Mouse (Mus musculus) hindbrain, embryonic 15.5 days (tissue): ENCODE data around the gene Phf3. TPM values are rescaled to one million over a fixed set of nuclear protein-coding genes. Genes with fewer than 3 reads are reported as not detected.
A peak's percentile ranks its signal among the peaks of the same experiment; 100 is the strongest.

ENCODE experiments used
- ATAC-seq: fragments of 200-750 bp; cut with Nextera tagmentation; 2 replicates; pipeline ENCODE4 v1.8.0; 2017; ENCODE audit warnings: low read depth, moderate number of reproducible peaks, moderate TSS enrichment; ENCODE audit not compliant: low FRiP score
- H3K27ac ChIP-seq: fragments of 300-500 bp; sonication (generic); replicated peaks from 2 replicates; pipeline ENCODE4 v1.5.1; 2015; ENCODE audit warnings: mild to moderate bottlenecking, inconsistent platforms
- H3K27me3 ChIP-seq: fragments of 300-500 bp; sonication (generic); 2 replicates; pipeline ENCODE4 v1.6.1; 2015; ENCODE audit warnings: control low read depth, inconsistent platforms
- H3K36me3 ChIP-seq: fragments of 300-500 bp; sonication (generic); 2 replicates; pipeline ENCODE4 v1.6.1; 2015; ENCODE audit warnings: control low read depth, inconsistent platforms
- H3K4me1 ChIP-seq: fragments of 300-500 bp; sonication (generic); replicated peaks from 2 replicates; pipeline ENCODE4 v1.6.1; 2015; ENCODE audit warnings: control low read depth, inconsistent platforms
- H3K4me2 ChIP-seq: fragments of 300-500 bp; sonication (generic); 2 replicates; pipeline ENCODE4 v1.6.1; 2015; ENCODE audit warnings: moderate library complexity, mild to moderate bottlenecking, inconsistent platforms
- H3K4me3 ChIP-seq: fragments of 300-500 bp; sonication (generic); 2 replicates; pipeline ENCODE4 v1.5.1; 2015; ENCODE audit warnings: mild to moderate bottlenecking, inconsistent platforms
- H3K9ac ChIP-seq: fragments of 300-500 bp; sonication (generic); 2 replicates; pipeline ENCODE4 v1.6.1; 2015; ENCODE audit warnings: inconsistent platforms
- H3K9me3 ChIP-seq: fragments of 300-500 bp; sonication (generic); 2 replicates; pipeline ENCODE4 v1.6.1; 2016; ENCODE audit warnings: control low read depth, inconsistent platforms
- WGBS: fragments of 180-500 bp; shearing (Covaris S2); methylation state at CpG from one replicate; pipeline ENCODE4 v1.1.7; 2015; 5-methylcytosine and 5-hydroxymethylcytosine counted together
- polyA plus RNA-seq: library from polyadenylated mRNA; unstranded; fragments of >200 nt; fragmentation: Nextera tagmentation; extraction: Ambion mirVana; gene quantifications from 2 replicates; pipeline ENCODE4 v1.2.1, GENCODE M21; 2015

Phf3 gene
- polyA plus RNA-seq, 1 experiment from 2014 or later, result 34.9 TPM

DNA sequence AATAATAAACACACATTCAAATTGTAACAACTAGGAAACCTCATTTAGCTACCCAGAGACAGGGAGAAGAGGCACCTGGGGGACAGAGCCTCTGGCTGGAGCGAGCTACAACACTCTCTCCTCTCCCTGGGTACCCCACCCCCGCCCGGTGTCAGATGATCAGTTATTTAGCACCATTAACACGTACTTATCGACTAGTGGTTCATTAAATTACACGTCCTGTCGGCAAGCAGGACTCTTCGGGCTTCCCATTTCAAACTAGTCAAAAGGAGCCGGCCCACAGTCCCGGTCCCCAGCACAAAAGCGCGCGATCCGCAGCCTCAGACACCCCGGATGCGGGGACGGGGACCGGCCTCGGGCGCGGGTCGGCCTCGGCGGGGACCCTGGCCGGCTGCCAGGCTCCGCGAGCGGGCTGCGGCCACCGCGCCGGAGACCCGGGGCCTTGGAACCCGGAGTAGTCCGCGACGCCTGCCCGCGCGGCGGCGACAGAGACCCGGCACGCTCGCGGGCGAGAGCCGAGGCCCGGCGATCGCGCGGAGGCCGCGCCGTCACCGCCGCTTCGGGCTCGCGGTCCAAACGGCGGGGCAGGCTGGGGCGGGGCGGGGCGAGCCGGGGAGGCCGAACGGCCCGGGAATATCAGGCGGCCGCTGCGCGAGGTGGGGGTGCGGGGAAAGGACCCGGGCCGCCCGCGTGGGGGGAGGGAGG lies 733 bp downstream of the Phf3 start:
- peak; percentile 82 for ATAC-seq
- no peaks in the 10 kb centered on the region for H3K27me3 ChIP-seq
- peak overlapping the region; percentile 65 for H3K4me2 ChIP-seq
- under 1% methylated on average over 53 of the region's 79 CpGs for WGBS
- no peaks in the 10 kb centered on the region for H3K9me3 ChIP-seq
- H3K9ac ChIP-seq, result peak overlapping the region; percentile 83
- no peaks in the 10 kb centered on the region for H3K36me3 ChIP-seq
- peaks cover 25% of the 10 kb centered on the region for H3K4me1 ChIP-seq
- H3K27ac ChIP-seq, result peak overlapping the region; percentile 99
- peak overlapping the region; percentile 86 for H3K4me3 ChIP-seq

DNA sequence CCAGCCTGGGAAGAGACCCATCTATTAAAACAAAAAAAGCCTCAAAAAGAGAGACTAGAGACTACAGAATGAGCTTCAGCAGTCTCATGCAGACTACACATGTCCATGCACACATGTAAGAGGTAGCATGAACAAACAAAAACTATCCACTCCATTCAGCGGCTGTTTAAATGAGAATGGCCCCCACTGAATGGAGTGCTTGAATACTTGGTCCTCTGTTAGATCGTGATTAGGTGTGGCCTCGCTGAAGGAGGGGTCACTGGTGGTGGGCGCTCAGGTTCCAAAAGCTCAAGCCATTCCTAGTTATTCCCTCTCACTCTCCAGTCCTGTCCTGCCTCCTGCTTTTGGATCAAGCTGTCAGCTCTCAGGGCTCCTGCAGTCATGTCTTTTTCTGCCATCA lies 5.9 kb downstream of the Phf3 start:
- WGBS, result 86% methylated on average over 4 of the region's 4 CpGs
- ATAC-seq, result no peak
- H3K27me3 ChIP-seq, result no peaks in the 10 kb centered on the region
- H3K4me1 ChIP-seq, result peaks cover 19% of the 10 kb centered on the region
- H3K9me3 ChIP-seq, result no peaks in the 10 kb centered on the region
- H3K4me2 ChIP-seq, result no peak overlapping the region
- no peak overlapping the region for H3K4me3 ChIP-seq
- no peak overlapping the region for H3K9ac ChIP-seq
- no peak overlapping the region for H3K27ac ChIP-seq
- no peaks in the 10 kb centered on the region for H3K36me3 ChIP-seq

DNA sequence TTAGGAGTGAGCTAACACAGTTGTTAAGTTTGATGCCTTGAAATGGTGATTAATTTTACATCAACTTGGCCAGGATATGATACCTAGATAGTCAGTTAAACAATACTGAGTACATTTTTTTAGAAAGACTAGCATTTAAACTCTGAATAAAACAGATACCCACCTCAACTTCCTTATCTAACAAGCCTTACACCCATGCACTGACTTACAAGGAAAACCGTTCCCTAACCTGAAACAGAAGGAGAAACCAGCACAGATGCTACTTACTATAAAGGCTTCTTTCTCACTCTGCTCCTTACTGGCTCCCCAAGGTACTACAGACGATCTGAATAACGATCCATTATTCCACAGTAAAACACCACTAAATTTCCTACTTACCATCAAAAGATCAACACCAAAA lies 21.2 kb downstream of the Phf3 start:
- 80% methylated on average over 3 of the region's 3 CpGs for WGBS
- no peaks in the 10 kb centered on the region for H3K27me3 ChIP-seq

DNA sequence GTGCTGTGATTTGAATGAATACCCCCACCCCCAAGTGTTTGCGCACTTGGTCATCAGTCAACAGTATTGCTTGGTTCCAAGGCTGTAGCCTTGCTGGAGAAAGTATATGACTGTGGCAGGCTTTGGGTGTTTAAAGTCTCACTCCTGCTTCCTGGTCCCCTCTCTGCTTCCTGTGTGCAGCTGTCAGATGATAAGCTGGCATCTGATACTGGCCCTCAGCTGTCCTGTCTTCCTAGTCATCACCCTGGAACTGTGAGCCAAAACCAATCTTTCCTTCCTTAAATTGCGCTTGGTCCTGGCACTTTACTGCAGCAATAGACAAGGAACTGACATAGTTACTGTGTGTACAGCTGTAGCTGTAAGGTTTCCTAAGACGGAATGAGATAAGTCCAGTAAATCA lies 21.8 kb downstream of the Phf3 start:
- Histone ChIP-seq H3K9me3 (no peaks in the 10 kb centered on the region), H3K27me3 (no peaks in the 10 kb centered on the region), H3K27ac (no peak overlapping the region), H3K9ac (no peak overlapping the region), H3K4me2 (no peak overlapping the region), H3K4me1 (no peaks in the 10 kb centered on the region), H3K36me3 (no peaks in the 10 kb centered on the region), H3K4me3 (no peak overlapping the region)
- ATAC-seq, result no peak
- 92% methylated on average over 3 of the region's 3 CpGs for WGBS

More for the DNA sequence above, 21.2 kb downstream of the Phf3 start:
- no peaks in the 10 kb centered on the region for H3K4me1 ChIP-seq
- no peak overlapping the region for H3K4me3 ChIP-seq
- no peak overlapping the region for H3K27ac ChIP-seq
- no peak for ATAC-seq
- H3K36me3 ChIP-seq, result no peaks in the 10 kb centered on the region
- H3K9me3 ChIP-seq, result no peaks in the 10 kb centered on the region
- H3K9ac ChIP-seq, result no peak overlapping the region
- no peak overlapping the region for H3K4me2 ChIP-seq

DNA sequence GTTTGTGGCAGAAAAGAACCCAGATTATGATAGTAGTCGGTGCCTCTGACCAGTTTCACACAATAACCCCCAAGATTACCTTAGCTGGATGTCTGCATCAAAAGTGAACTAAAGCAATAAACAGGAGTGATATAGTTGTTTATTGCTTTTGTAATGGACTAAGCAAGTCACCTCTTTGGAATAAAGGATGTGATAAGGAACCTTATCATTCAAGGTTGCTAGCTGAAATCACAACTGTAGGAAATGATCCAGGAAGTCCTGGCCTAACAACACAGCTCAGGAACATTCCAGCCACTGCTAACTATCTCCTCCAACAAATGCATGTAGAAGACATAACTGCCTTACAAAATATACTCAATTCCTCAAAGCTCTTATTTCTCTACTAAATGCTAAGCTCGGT lies 22.8 kb downstream of the Phf3 start:
- H3K9ac ChIP-seq, result no peak overlapping the region
- 88% methylated on average over 2 of the region's 2 CpGs for WGBS
- H3K4me1 ChIP-seq, result no peaks in the 10 kb centered on the region
- no peak for ATAC-seq
- H3K4me3 ChIP-seq, result no peak overlapping the region
- H3K27me3 ChIP-seq, result no peaks in the 10 kb centered on the region
- no peak overlapping the region for H3K27ac ChIP-seq
- no peaks in the 10 kb centered on the region for H3K36me3 ChIP-seq
- no peaks in the 10 kb centered on the region for H3K9me3 ChIP-seq
- no peak overlapping the region for H3K4me2 ChIP-seq

DNA sequence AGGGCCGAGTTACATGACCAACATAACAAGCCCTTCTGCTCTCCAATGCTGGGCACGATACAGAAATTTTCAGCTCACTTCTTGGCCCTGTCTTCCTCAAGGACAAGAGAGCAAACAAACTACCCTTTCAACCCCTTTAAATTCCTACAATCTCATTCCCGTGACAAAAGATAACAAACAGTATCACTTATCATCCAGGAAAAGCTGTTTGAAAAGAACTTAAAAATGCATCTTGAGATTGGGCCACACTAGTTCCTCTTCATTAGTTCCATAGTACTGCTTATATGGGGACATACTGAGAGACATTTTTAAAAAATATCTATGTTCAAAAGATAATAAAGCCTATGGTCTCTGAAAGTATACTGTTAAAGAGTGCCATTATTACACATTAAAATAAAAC lies 23.8 kb downstream of the Phf3 start:
- 85% methylated on average over 3 of the region's 3 CpGs for WGBS
- Histone ChIP-seq H3K9me3 (no peaks in the 10 kb centered on the region), H3K27me3 (no peaks in the 10 kb centered on the region), H3K4me3 (no peak overlapping the region), H3K36me3 (no peaks in the 10 kb centered on the region), H3K4me2 (no peak overlapping the region), H3K9ac (no peak overlapping the region), H3K4me1 (no peaks in the 10 kb centered on the region), H3K27ac (no peak overlapping the region)
- no peak for ATAC-seq

DNA sequence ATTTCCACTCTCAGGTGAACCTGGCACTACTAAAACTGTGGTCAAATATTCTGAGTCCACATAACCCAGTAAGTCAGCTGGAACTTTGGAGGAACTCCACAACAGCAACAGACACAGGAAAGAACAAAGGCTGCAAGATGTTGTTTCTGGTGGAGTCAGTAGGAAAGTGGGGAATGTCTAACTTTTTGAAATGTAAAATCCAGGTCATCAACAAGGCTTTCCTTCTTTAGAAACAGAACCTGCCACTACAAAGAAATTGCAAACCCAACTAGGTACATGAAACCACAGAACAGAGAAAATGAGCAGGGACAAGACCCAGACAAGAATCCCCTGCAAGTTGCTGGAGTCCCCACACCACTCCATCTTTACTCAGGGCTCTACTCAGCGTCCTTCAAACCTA lies 26.0 kb downstream of the Phf3 start:
- Histone ChIP-seq H3K9ac (no peak overlapping the region), H3K9me3 (no peaks in the 10 kb centered on the region), H3K4me2 (no peak overlapping the region), H3K27me3 (no peaks in the 10 kb centered on the region), H3K4me1 (no peaks in the 10 kb centered on the region), H3K4me3 (no peak overlapping the region), H3K27ac (no peak overlapping the region), H3K36me3 (no peaks in the 10 kb centered on the region)
- 65% methylated on average over 1 of the region's 1 CpGs for WGBS
- no peak for ATAC-seq

DNA sequence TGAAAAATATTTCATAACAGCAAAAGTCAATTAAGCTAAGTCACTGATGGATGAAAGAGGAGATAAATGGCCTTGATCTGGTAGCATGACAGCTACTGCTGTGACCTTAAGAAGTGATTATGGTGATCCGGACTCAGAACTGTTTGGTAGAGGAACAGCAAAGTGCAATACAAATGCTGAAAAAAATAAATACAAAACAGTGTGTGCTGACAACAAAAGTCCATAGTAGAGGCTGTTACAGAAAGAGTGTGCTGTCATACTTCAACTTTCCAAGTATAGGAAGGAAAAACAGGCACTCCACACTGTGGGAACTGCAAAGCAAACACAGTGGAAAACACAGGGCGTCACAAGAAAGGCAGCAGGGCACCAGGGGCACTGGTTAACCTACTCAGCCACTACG lies 34.1 kb downstream of the Phf3 start:
- H3K4me2 ChIP-seq, result no peak overlapping the region
- no peak for ATAC-seq
- WGBS, result 63% methylated on average over 3 of the region's 3 CpGs
- H3K27me3 ChIP-seq, result no peaks in the 10 kb centered on the region
- no peak overlapping the region for H3K27ac ChIP-seq
- H3K4me1 ChIP-seq, result no peaks in the 10 kb centered on the region
- H3K9me3 ChIP-seq, result no peaks in the 10 kb centered on the region
- H3K4me3 ChIP-seq, result no peak overlapping the region
- peaks cover 11% of the 10 kb centered on the region; the same call in 1 of the 2 replicates for H3K36me3 ChIP-seq
- no peak overlapping the region for H3K9ac ChIP-seq

DNA sequence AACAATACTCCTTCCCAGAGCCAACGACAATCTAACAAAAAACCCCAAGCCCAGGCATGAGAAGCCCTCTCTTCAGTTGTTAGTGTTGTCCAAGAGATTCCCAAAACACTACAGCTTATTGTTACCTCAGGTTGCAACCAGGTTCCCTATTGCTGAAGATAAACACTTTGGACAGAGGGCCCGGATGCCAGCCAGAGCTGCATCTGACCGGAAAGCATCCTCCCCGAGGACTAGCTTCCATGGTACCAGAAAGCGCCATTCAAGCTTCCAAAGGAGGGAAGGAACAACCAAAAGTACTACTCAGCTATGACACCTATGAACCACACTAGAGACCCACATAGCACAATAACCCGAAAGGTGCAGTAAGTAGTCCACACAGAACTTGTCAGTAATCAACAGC lies 38.2 kb downstream of the Phf3 start:
- Histone ChIP-seq H3K27me3 (no peaks in the 10 kb centered on the region), H3K9me3 (no peaks in the 10 kb centered on the region), H3K4me2 (no peak overlapping the region), H3K4me1 (no peaks in the 10 kb centered on the region), H3K4me3 (no peak overlapping the region), H3K36me3 (peaks cover 18% of the 10 kb centered on the region; the same call in 1 of the 2 replicates), H3K27ac (no peak overlapping the region), H3K9ac (no peak overlapping the region)
- ATAC-seq, result no peak
- 92% methylated on average over 6 of the region's 6 CpGs for WGBS

DNA sequence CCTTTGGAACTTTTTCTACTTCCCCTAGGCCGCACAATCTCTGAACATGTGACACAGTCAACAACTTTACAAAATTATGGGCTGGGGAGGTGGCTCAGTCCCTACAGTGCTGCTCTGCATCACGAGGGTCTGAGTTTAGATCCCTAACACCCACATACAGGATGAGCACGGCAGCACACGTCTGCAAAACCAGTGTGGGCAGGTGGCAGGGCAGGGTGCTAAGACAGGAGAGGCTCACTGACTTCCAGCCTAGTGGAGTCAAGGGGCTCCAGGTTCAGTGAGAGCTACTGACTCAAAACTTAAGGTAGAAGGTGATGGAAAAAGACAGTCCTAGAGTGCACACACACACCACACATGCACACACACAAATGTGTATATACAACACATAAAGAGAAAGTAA lies 40.9 kb downstream of the Phf3 start:
- Histone ChIP-seq H3K9me3 (no peaks in the 10 kb centered on the region), H3K9ac (no peak overlapping the region), H3K27me3 (no peaks in the 10 kb centered on the region), H3K4me1 (no peaks in the 10 kb centered on the region), H3K4me3 (no peak overlapping the region), H3K36me3 (peaks cover 24% of the 10 kb centered on the region; the same call in 1 of the 2 replicates), H3K4me2 (no peak overlapping the region), H3K27ac (no peak overlapping the region)
- WGBS, result 93% methylated on average over 4 of the region's 4 CpGs
- no peak for ATAC-seq

DNA sequence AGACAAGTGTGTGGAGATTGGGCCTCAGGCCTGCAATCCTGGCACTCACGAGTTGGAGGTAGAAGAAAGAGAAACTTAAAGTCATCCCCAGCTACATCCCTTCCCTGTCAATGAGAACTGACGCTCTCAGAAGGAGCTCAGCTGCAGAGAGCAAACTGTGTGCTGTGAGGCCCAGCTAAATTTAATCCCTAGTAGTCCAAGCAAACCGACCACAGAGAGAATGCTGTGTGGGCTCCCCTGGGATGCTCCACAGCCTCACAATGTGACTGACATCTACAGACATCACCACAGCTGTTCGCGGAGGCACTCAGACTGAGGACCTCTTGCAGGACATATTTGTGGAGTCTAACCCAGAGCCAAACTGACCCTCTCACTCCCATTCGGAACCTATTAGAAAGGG lies 54.3 kb downstream of the Phf3 start:
- no peak for ATAC-seq

DNA sequence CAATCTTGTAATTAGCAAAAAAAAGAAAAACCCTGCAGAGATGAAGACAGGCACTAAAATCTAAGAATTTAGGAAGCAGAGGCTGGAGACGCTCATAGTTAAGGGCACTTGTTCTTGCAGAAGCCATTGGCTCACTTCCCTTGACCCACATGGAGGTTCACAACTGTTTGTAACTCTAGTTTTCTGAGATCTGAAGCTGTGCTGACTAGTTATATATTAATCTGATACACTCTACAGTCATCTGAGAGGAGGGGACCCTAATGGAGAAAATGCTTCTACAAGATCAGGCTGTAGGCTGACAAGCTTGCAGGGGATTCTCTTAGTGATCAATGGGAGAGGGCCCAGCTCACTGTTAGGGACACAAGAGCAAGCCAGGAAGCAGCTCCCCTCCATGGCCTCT lies 58.1 kb downstream of the Phf3 start:
- peaks cover 59% of the 10 kb centered on the region for H3K36me3 ChIP-seq
- 98% methylated on average over 1 of the region's 1 CpGs for WGBS
- no peaks in the 10 kb centered on the region for H3K4me1 ChIP-seq
- no peak overlapping the region for H3K4me2 ChIP-seq
- no peak overlapping the region for H3K9ac ChIP-seq
- H3K27ac ChIP-seq, result no peak overlapping the region
- ATAC-seq, result no peak
- no peak overlapping the region for H3K4me3 ChIP-seq
- no peaks in the 10 kb centered on the region for H3K27me3 ChIP-seq
- no peaks in the 10 kb centered on the region for H3K9me3 ChIP-seq

More for the DNA sequence above, 54.3 kb downstream of the Phf3 start:
- Histone ChIP-seq H3K4me2 (no peak overlapping the region), H3K27ac (no peak overlapping the region), H3K36me3 (peaks cover 39% of the 10 kb centered on the region), H3K9me3 (no peaks in the 10 kb centered on the region), H3K9ac (no peak overlapping the region), H3K4me3 (no peak overlapping the region), H3K27me3 (no peaks in the 10 kb centered on the region), H3K4me1 (no peaks in the 10 kb centered on the region)
- 86% methylated on average over 6 of the region's 6 CpGs for WGBS

DNA sequence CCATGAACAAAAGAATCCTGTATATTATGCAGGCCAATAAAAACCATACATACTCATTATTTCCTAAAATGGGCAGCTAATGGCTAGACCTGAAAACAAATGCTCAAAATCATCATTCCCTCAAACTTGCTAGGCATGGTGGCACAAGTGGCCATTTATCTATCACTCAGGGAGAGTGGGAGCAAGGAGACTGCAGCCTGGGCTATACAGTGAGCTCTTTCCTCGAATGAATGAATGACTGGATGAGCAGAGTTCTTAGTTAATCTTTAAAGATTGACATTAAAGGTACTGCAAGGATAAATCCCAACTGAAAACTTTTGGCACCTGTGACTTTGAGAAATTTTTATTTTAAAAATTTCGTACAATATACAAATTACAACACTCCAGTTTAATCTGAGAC lies 58.7 kb downstream of the Phf3 start:
- Histone ChIP-seq H3K27me3 (no peaks in the 10 kb centered on the region), H3K9ac (no peak overlapping the region), H3K27ac (no peak overlapping the region), H3K36me3 (peaks cover 59% of the 10 kb centered on the region), H3K4me1 (no peaks in the 10 kb centered on the region), H3K4me2 (no peak overlapping the region), H3K9me3 (no peaks in the 10 kb centered on the region), H3K4me3 (no peak overlapping the region)
- no peak for ATAC-seq
- WGBS, result 87% methylated on average over 2 of the region's 2 CpGs
